Mouse (Mus musculus) spleen, embryonic (tissue): ENCODE results near the gene Dusp8.

Experiments
- CTCF ChIA-PET: fragments of 350-600 bp; sonication (Branson Sonifier 250); formaldehyde crosslinking; loops from one replicate; lab custom pipeline; 2022; lab: Charles Lee

Gene Dusp8

GRCm38 (mm10) chr7:142055431-142055830, 40.2 kb downstream of the Dusp8 start:
- CTCF ChIA-PET, result no interaction called here

GRCm38 (mm10) chr7:142050536-142050935, 45.1 kb downstream of the Dusp8 start:
- CTCF ChIA-PET, result no interaction called here

GRCm38 (mm10) chr7:142045932-142046331, 49.7 kb downstream of the Dusp8 start:
- CTCF ChIA-PET, result no interaction called here

GRCm38 (mm10) chr7:142045344-142045743, 50.3 kb downstream of the Dusp8 start:
- CTCF ChIA-PET, result no interaction called here

- CTCF ChIA-PET, result no interaction called here
Measured at GRCm38 (mm10) chr7:142040756-142041155, 54.9 kb downstream of the Dusp8 start.

GRCm38 (mm10) chr7:142037553-142038170, 58.0 kb downstream of the Dusp8 start:
- CTCF ChIA-PET, result interaction anchor here (0.7 kb wide), 2 partner anchors 10 to 18 kb away, joined by 3 read pairs; no protein-coding TSS in a partner anchor

GRCm38 (mm10) chr7:142035048-142035811, 60.4 kb downstream of the Dusp8 start:
- CTCF ChIA-PET, result no interaction called here

- CTCF ChIA-PET, result no interaction called here
Measured at GRCm38 (mm10) chr7:142034198-142034597, 61.4 kb downstream of the Dusp8 start.

GRCm38 (mm10) chr7:142030073-142030472, 65.6 kb downstream of the Dusp8 start:
- CTCF ChIA-PET, result no interaction called here
